Mouse (Mus musculus) G1E (cell line): Measurements from ENCODE around the gene Pik3r2. TPM values are rescaled to one million over a fixed set of nuclear protein-coding genes. Genes with fewer than 3 reads are reported as not detected.

Experiments
- ATAC-seq: 2 replicates; pipeline ENCODE4 v1.8.0; 2016; ENCODE audit warnings: mild to moderate bottlenecking; ENCODE audit not compliant: insufficient number of reproducible peaks, poor library complexity, low FRiP score, severe bottlenecking; ENCODE audit errors: extremely low read depth
- DNase-seq: peaks from one replicate; pipeline ENCODE4 v3.0.0; 2012; ENCODE audit warnings: low spot score
- H3K27me3 ChIP-seq: 2 replicates; pipeline ENCODE4 v1.6.1; 2012; ENCODE audit warnings: mild to moderate bottlenecking, low read length, inconsistent platforms; ENCODE audit not compliant: insufficient read depth
- H3K36me3 ChIP-seq: replicated peaks from 2 replicates; pipeline ENCODE3; 2012; ENCODE audit warnings: mild to moderate bottlenecking, inconsistent platforms
- H3K4me1 ChIP-seq: 2 replicates; pipeline ENCODE4 v1.6.1; 2012; ENCODE audit warnings: low read depth, low read length, inconsistent platforms, mixed read lengths; ENCODE audit not compliant: insufficient read depth
- H3K4me3 ChIP-seq: 2 replicates; pipeline ENCODE4 v1.5.1; 2012; ENCODE audit warnings: low read depth, mild to moderate bottlenecking, inconsistent platforms, low read length, moderate library complexity, mixed read lengths
- H3K9me3 ChIP-seq: replicated peaks from 2 replicates; pipeline ENCODE4 v1.6.1; 2012; ENCODE audit warnings: inconsistent platforms
- CTCF ChIP-seq: IDR thresholded peaks from 2 replicates; pipeline ENCODE4 v1.5.1; 2012; ENCODE audit warnings: low read depth, low read length, inconsistent platforms, mixed read lengths
- GATA1 ChIP-seq: IDR thresholded peaks from 2 replicates; pipeline ENCODE4 v1.6.1; 2012; ENCODE audit warnings: borderline replicate concordance, low read length, inconsistent platforms, mixed read lengths
- GATA2 ChIP-seq: IDR thresholded peaks from 2 replicates; pipeline ENCODE4 v1.6.1; 2012; ENCODE audit warnings: low read depth, low read length, inconsistent platforms, borderline replicate concordance
- POLR2AphosphoS5 ChIP-seq: IDR thresholded peaks from 2 replicates; pipeline ENCODE4 v1.6.1; 2012; ENCODE audit warnings: low read depth, low read length, inconsistent platforms; ENCODE audit not compliant: insufficient replicate concordance
- TAL1 ChIP-seq: conservative IDR thresholded peaks from 2 replicates; pipeline ENCODE4 v1.6.1; 2012; ENCODE audit warnings: low read depth, low read length, inconsistent platforms, mixed read lengths
- polyA plus RNA-seq: library from polyadenylated mRNA; stranded (reverse); fragments of >175 nt; gene quantifications from 2 replicates; pipeline ENCODE4 v1.2.3, GENCODE M21; 2012
- total RNA-seq, 2 experiments: library from RNA; stranded (forward) in 1 of 2; stranded (reverse) in 1 of 2; fragments of 200-1000 nt in 1 of 2; fragments of >200 nt in 1 of 2; fragmentation: Nextera tagmentation in 1 of 2; gene quantifications; 2 replicates each; pipeline ENCODE4 v1.2.3; 2014 to 2017

The Pik3r2 gene
- total and polyA plus RNA-seq, 3 experiments: 7.1 to 55.0 (median 13.3) TPM

- no peak for DNase-seq
- no peak for ATAC-seq
- peaks cover 94% of the 10 kb centered on the region for H3K4me1 ChIP-seq
- H3K36me3 ChIP-seq: peaks cover 81% of the 10 kb centered on the region
- peak overlapping the region; percentile 73 for H3K4me3 ChIP-seq
- TF ChIP-seq TAL1 (no peak), CTCF (no peak), GATA1 (no peak), GATA2 (no peak)
- no peaks in the 10 kb centered on the region for H3K9me3 ChIP-seq
- no peaks in the 10 kb centered on the region; the same call in 1 of the 2 replicates for H3K27me3 ChIP-seq
These were observed 9.7 kb downstream of the Pik3r2 start for GRCm38 (mm10) chr8:70766571-70767440.

GRCm38 (mm10) chr8:70765838-70766570 is 10.5 kb downstream of the Pik3r2 start:
- H3K9me3 ChIP-seq: no peaks in the 10 kb centered on the region
- TF ChIP-seq POLR2AphosphoS5 (no peak), CTCF (no peak), TAL1 (no peak), GATA2 (no peak), GATA1 (no peak)
- H3K4me1 ChIP-seq: peaks cover 94% of the 10 kb centered on the region
- ATAC-seq: no peak
- peak overlapping the region; percentile 73 for H3K4me3 ChIP-seq
- no peak for DNase-seq
- no peaks in the 10 kb centered on the region; the same call in 1 of the 2 replicates for H3K27me3 ChIP-seq
- peaks cover 73% of the 10 kb centered on the region for H3K36me3 ChIP-seq

DNA sequence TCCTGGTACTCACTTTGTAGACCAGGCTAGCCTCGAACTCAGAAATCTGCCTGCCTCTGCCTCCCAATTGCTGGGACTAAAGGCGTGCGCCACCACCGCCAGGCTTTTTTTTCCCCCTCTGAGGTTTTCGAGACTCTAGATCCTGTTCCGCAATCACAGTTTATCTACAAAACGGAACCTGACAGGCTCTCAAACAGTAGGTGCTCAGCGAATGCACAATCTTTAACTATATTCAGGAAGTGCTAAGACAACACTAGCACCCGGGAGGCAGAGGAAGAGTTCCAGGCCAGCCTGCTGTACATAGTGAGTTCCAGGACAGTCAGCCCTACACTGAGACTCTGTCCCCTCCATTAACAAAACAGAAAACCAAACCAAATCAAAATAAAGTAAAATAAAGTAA is 11.2 kb downstream of the Pik3r2 start:
- DNase-seq (no peak), ATAC-seq (no peak)
- no peaks in the 10 kb centered on the region for H3K9me3 ChIP-seq
- no peak for TF ChIP-seq CTCF
- peak overlapping the region; percentile 73; the same call in 1 of the 2 replicates for H3K4me3 ChIP-seq
- H3K4me1 ChIP-seq: peaks cover 89% of the 10 kb centered on the region
- peaks cover 66% of the 10 kb centered on the region for H3K36me3 ChIP-seq
- H3K27me3 ChIP-seq: no peaks in the 10 kb centered on the region; the same call in 1 of the 2 replicates

DNA sequence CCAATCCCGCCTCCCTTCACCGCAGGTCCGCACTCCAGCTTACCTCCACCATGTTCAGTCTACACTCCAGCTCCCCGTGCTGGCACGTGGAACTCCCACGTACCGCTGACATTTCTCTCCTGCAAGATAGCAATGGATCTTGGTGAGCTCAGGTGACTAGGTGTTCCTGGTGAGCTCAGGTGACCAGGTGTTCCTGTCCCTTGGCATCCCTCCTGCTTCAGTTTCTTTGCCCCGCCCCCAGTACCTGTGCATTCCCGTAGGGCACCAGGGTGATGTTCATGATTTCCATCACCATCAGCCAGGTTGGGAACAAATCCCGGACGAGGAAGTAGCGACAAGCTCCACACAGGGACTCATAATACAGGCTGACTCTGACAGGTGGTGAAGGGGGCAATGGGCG is 11.8 kb downstream of the Pik3r2 start:
- DNase-seq (no peak), ATAC-seq (no peak)
- H3K36me3 ChIP-seq: peaks cover 62% of the 10 kb centered on the region
- TF ChIP-seq GATA2: no peak
- TF ChIP-seq CTCF: no peak
- peak overlapping the region; percentile 63; the same call in 1 of the 2 replicates for H3K4me3 ChIP-seq
- H3K4me1 ChIP-seq: peaks cover 90% of the 10 kb centered on the region
- H3K27me3 ChIP-seq: no peaks in the 10 kb centered on the region; the same call in 1 of the 2 replicates
- H3K9me3 ChIP-seq: no peaks in the 10 kb centered on the region

GRCm38 (mm10) chr8:70764026-70764425 is 12.5 kb downstream of the Pik3r2 start:
- no peak for TF ChIP-seq CTCF
- peak; percentile 46 for TF ChIP-seq TAL1
- 0 out of 2 replicates have a peak, but pooled peaks have one; percentile 6 for ATAC-seq
- no peak for DNase-seq

DNA sequence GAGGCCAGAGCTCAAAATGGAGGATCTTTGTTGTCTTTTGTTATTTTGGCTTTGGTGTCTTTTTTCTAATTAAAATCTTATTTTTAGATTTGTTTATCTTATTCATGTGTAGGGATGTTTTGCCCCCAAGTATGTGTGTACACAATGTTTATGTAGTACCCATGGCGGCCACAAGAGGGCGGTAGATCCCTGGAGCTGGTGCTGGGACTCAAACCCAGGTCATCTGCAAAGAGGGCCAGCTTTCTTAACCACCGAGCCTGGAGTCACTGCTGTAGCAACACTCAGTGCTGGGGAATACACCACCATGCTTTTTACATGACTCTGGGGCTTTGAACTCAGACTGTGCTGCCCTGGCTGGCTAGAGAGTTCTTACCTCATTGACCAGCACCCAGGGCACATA is 13.2 kb downstream of the Pik3r2 start:
- H3K4me3 ChIP-seq: peak overlapping the region; percentile 63; the same call in 1 of the 2 replicates
- no peak for TF ChIP-seq POLR2AphosphoS5
- TF ChIP-seq CTCF: peak; percentile 82
- no peaks in the 10 kb centered on the region for H3K9me3 ChIP-seq
- H3K36me3 ChIP-seq: peaks cover 62% of the 10 kb centered on the region
- no peaks in the 10 kb centered on the region for H3K27me3 ChIP-seq
- DNase-seq (no peak), ATAC-seq (no peak)
- H3K4me1 ChIP-seq: peaks cover 90% of the 10 kb centered on the region

More at GRCm38 (mm10) chr8:70764026-70764425, 12.5 kb downstream of the Pik3r2 start:
- Histone ChIP-seq H3K9me3 (no peaks in the 10 kb centered on the region), H3K4me3 (peak overlapping the region; percentile 63; the same call in 1 of the 2 replicates), H3K4me1 (peaks cover 90% of the 10 kb centered on the region), H3K36me3 (peaks cover 62% of the 10 kb centered on the region), H3K27me3 (no peaks in the 10 kb centered on the region)
